In genomic region chr17:34662468-34662867, GRCm38 (mm10) we compare ENCODE assay signal across 19 mouse cellular contexts. TPM values are rescaled to one million over a fixed set of nuclear protein-coding genes. Genes with fewer than 3 reads are reported as not detected.
"Had no signal": no experiment of that assay in that cellular context is flagged by ENCODE, and none has a peak within 500 bp of the region (broad histone marks: within the 10 kb centered on the region; RNA-seq: fewer than 3 reads in every experiment).

No protein-coding gene starts in this region.

- H3K27ac ChIP-seq: lung, embryonic 15.5 days; midbrain, embryonic 10.5 days; midbrain, embryonic 12.5 days; neural tube, embryonic 13.5 days; neural tube, embryonic 15.5 days had no signal

- DNase-seq: liver, postnatal 0 days; lung, adult 2 months; lung, postnatal 4 days; midbrain, embryonic 14.5 days; retina, postnatal 1 day; right cerebral cortex, adult 18-20 months; right cerebral cortex, postnatal 25 days; right cerebral cortex, postnatal 4 days; spleen, adult 18-20 months; thymus, adult 18-20 months; thymus, postnatal 14 days; thymus, postnatal 4 days had no signal

- H3K4me3 ChIP-seq: lung, embryonic 15.5 days; midbrain, embryonic 10.5 days; midbrain, embryonic 12.5 days; myocyte; neural tube, embryonic 13.5 days; neural tube, embryonic 15.5 days had no signal

RNA-seq across cellular contexts. Expression of gene Tnxb, which starts 7.9 kb away (rescaled TPM):
- total RNA-seq: megakaryocyte-erythroid progenitor cell, adult 5-6 weeks had no signal
- polyA plus RNA-seq: midbrain, embryonic 10.5 days had no signal

RNA-seq across cellular contexts. Expression of gene Prrt1, which starts 33.1 kb away (rescaled TPM):
- polyA plus RNA-seq: myocyte had no signal
